Mouse (Mus musculus): ENCODE measurements at regions not wholly inside any gene's neighbourhood (a gene's known extent, or its start where the extent isn't known, plus 50 kb on each side); places are given as distances from the start of the nearest gene placed in this dataset.

DNA sequence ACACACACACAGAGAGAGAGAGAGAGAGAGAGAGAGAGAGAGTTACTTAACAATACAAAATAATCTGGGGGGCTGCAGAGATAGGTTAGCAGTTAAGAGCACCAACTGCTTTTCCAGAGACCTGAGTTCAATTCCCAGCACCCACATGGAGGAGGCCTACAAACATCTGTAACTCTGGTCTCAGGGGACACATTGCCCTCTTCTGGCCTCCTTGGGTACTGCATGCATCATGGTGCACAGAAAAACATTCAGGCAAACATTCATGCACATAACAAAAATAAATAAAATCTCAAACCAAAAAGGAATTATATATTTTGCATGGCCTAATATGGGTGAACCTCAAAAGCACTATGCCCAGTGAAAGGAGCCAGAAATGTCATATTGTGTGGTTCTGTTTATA lies 161.6 kb downstream of the Kit start:
- no peak overlapping the region for H3K4me3 ChIP-seq (ENCODE audit: low read depth, low read length)
- H3K9me3 ChIP-seq (ENCODE audit: control insufficient read depth, low read length) = no peaks in the 10 kb centered on the region
- H3K27me3 ChIP-seq (ENCODE audit: control insufficient read depth, insufficient read depth, low read length) = no peaks in the 10 kb centered on the region
- H3K36me3 ChIP-seq (ENCODE audit: control insufficient read depth, insufficient read depth, low read length) = no peaks in the 10 kb centered on the region
- no peak overlapping the region for H3K9ac ChIP-seq (replicated peaks; ENCODE audit: low read depth, low read length)
- H3K4me2 ChIP-seq (ENCODE audit: low read depth, low read length) = no peak overlapping the region
- H3K27ac ChIP-seq (ENCODE audit: low read depth, low read length) = no peak overlapping the region
- ATAC-seq (ENCODE audit: low read depth) = no peak
- no peaks in the 10 kb centered on the region for H3K4me1 ChIP-seq (ENCODE audit: control insufficient read depth, insufficient read depth, low read length)

DNA sequence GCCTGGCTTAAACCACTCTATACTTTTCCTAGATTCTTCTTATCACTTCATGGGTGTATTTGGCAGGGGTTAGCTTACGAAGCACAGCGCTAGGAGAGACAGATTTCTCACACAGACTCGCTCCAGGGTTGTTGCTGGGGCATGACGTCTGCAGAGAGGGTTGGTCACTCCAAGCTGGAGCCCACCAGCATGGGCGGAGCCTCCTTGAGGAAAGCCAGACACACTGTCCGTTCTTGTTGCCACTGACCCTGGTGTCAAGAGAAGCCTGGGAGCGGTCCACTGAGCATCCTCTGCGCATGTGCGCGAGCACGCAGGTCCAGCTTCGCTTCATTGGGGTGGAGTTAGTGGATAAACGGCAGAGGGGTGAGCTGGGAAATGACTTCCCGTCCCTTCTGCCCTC lies 159.8 kb downstream of the Kit start:
- H3K27me3 ChIP-seq (ENCODE audit: control insufficient read depth, insufficient read depth, low read length) = no peaks in the 10 kb centered on the region
- H3K4me2 ChIP-seq (ENCODE audit: low read depth, low read length) = no peak overlapping the region
- no peaks in the 10 kb centered on the region for H3K36me3 ChIP-seq (ENCODE audit: control insufficient read depth, insufficient read depth, low read length)
- WGBS = 96% methylated on average over 14 of the region's 14 CpGs
- no peaks in the 10 kb centered on the region for H3K9me3 ChIP-seq (ENCODE audit: control insufficient read depth, low read length)
- H3K27ac ChIP-seq (ENCODE audit: low read depth, low read length) = no peak overlapping the region
- no peaks in the 10 kb centered on the region for H3K4me1 ChIP-seq (ENCODE audit: control insufficient read depth, insufficient read depth, low read length)
- H3K4me3 ChIP-seq (ENCODE audit: low read depth, low read length) = no peak overlapping the region
- no peak overlapping the region for H3K9ac ChIP-seq (replicated peaks; ENCODE audit: low read depth, low read length)
- no peak for ATAC-seq (ENCODE audit: low read depth)

DNA sequence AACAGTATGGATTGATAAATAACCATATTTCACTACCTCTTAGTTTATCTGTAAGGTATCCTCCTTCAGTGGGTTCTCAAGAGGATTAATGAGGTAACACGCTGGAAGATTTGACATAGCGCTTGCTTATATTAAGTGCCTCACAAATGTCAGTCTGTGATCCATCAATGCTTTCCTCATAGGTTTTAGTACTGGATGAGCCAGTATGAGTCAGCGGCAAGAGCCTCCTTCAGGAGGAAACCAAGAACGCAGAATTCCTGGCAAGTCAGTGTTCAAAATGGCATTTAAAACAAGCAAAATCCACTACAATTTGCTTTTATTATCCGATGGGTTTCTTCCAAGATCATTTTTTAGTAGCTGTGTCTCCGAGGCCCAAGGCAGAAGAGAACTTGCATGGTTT lies 159.3 kb downstream of the Kit start:
- no peak overlapping the region for H3K9ac ChIP-seq (replicated peaks; ENCODE audit: low read depth, low read length)
- H3K27me3 ChIP-seq (ENCODE audit: control insufficient read depth, insufficient read depth, low read length) = no peaks in the 10 kb centered on the region
- no peak overlapping the region for H3K4me2 ChIP-seq (ENCODE audit: low read depth, low read length)
- WGBS = 96% methylated on average over 6 of the region's 6 CpGs
- no peak for ATAC-seq (ENCODE audit: low read depth)
- H3K9me3 ChIP-seq (ENCODE audit: control insufficient read depth, low read length) = no peaks in the 10 kb centered on the region
- no peak overlapping the region for H3K4me3 ChIP-seq (ENCODE audit: low read depth, low read length)
- H3K27ac ChIP-seq (ENCODE audit: low read depth, low read length) = no peak overlapping the region
- H3K4me1 ChIP-seq (ENCODE audit: control insufficient read depth, insufficient read depth, low read length) = no peaks in the 10 kb centered on the region
- no peaks in the 10 kb centered on the region for H3K36me3 ChIP-seq (ENCODE audit: control insufficient read depth, insufficient read depth, low read length)

DNA sequence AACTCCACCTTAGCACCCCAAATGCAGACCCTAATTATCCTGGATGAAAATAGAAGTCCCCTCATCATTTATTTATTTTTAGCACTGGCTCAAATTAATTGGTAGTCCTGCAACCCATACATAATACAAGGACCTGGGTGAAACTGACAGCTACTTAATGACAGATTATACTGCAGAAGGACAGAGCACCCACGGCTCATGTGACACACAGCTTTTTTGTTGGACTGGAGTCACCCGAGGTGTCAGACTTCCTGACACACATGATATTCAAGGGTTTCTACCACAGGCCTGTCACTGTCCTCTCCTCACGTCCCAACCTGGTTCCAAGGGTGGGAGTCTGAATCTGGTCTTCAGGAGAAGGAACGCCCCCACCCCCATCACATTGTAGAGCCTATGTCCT lies 156.5 kb downstream of the Kit start:
- H3K4me3 ChIP-seq (ENCODE audit: low read depth, low read length) = no peak overlapping the region
- no peak overlapping the region for H3K9ac ChIP-seq (replicated peaks; ENCODE audit: low read depth, low read length)
- WGBS = 85% methylated on average over 4 of the region's 4 CpGs
- no peaks in the 10 kb centered on the region for H3K9me3 ChIP-seq (ENCODE audit: control insufficient read depth, low read length)
- no peak for ATAC-seq (ENCODE audit: low read depth)
- no peaks in the 10 kb centered on the region for H3K27me3 ChIP-seq (ENCODE audit: control insufficient read depth, insufficient read depth, low read length)
- H3K27ac ChIP-seq (ENCODE audit: low read depth, low read length) = no peak overlapping the region
- no peak overlapping the region for H3K4me2 ChIP-seq (ENCODE audit: low read depth, low read length)
- H3K4me1 ChIP-seq (ENCODE audit: control insufficient read depth, insufficient read depth, low read length) = no peaks in the 10 kb centered on the region
- no peaks in the 10 kb centered on the region for H3K36me3 ChIP-seq (ENCODE audit: control insufficient read depth, insufficient read depth, low read length)

DNA sequence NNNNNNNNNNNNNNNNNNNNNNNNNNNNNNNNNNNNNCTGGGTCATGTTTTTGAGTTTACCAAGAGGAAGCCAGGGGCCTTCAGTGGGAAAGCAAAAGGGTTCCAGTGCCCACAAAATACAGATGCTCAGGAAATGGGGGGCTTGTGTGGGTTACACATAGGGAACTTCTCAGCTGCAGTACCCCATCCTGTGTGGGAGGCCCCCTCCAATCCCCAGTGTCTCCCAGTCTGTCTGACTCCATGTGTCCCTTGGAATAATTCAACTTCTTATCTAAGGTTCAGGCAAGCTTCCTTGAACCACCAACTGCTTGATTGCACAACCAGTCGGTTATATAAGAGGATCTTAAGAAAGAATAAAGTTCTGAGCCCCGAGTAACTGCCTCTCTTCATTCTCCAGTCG lies 156.0 kb downstream of the Kit start:
- Histone ChIP-seq H3K9me3 (ENCODE audit: control insufficient read depth, low read length) (no peaks in the 10 kb centered on the region), H3K4me3 (ENCODE audit: low read depth, low read length) (no peak overlapping the region), H3K4me2 (ENCODE audit: low read depth, low read length) (no peak overlapping the region), H3K9ac (replicated peaks; ENCODE audit: low read depth, low read length) (no peak overlapping the region), H3K36me3 (ENCODE audit: control insufficient read depth, insufficient read depth, low read length) (no peaks in the 10 kb centered on the region), H3K27ac (ENCODE audit: low read depth, low read length) (no peak overlapping the region), H3K27me3 (ENCODE audit: control insufficient read depth, insufficient read depth, low read length) (no peaks in the 10 kb centered on the region), H3K4me1 (ENCODE audit: control insufficient read depth, insufficient read depth, low read length) (no peaks in the 10 kb centered on the region)
- no peak for ATAC-seq (ENCODE audit: low read depth)
- 77% methylated on average over 3 of the region's 3 CpGs for WGBS

DNA sequence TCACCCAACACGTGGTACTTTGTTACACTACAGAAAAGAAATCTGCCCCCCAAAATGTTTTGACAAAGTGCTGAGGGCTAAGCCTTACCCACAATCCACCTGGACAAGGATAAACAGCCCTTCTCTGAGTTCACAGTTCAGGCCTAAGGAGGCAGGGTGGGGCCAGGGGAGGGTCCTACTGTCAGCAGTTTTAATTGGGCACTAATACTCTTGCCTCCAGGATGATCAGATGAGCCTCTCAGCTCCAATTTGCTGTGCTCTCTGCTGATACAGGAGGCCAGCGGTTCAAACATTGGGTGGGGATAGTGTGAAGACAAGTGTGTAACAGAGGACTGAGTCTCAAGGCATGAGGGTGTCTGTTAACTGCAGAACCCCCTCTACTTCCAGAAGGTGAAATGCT lies 146.6 kb downstream of the Kit start:
- no peak overlapping the region for H3K27ac ChIP-seq (ENCODE audit: low read depth, low read length)
- WGBS = 87% methylated on average over 2 of the region's 2 CpGs

DNA sequence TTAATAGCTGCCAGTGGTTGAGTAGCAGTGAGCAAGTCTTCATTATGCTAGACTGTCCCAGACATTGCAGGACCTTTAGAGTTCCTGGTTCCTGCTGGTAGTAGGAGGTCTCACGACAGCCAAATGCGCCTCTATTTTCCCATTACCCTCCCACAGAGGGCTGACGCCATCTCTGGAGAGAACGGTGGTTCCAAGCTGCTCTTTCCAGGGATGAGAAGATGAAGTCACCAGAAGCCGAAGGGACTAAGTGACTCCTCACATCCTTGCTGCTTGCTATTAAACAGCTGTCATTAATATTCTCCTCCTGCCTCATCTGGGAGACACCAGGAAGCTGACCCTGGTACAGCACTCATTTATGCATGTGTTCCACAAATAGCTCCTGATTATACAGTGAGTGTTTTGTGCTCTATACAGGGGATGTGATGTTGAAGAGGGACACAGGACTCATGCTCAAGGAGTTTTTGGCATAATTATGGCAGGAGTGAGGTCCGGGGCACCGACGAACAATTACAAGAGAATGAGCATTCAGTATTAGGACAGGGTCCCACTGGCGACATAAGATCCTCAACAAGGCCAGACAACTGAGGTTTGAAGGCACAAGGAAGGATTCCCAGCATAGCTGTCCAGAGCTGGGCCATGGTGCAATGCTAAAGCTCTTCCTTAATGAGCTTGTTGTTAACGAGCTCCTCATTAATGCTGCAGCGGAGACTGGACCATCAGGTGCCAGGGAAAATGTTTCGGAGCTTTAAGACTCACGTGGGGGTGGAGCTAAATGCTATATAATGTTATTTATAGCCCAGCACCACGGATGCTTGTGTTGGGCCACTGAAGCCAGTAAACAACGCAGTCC lies 145.6 kb downstream of the Kit start:
- no peaks in the 10 kb centered on the region for H3K9me3 ChIP-seq (ENCODE audit: control insufficient read depth, low read length)
- peaks cover 7% of the 10 kb centered on the region for H3K4me1 ChIP-seq (ENCODE audit: control insufficient read depth, insufficient read depth, low read length)
- no peak overlapping the region for H3K9ac ChIP-seq (replicated peaks; ENCODE audit: low read depth, low read length)
- no peak overlapping the region for H3K4me3 ChIP-seq (ENCODE audit: low read depth, low read length)
- no peak overlapping the region for H3K27ac ChIP-seq (ENCODE audit: low read depth, low read length)
- H3K36me3 ChIP-seq (ENCODE audit: control insufficient read depth, insufficient read depth, low read length) = no peaks in the 10 kb centered on the region
- H3K4me2 ChIP-seq (ENCODE audit: low read depth, low read length) = no peak overlapping the region
- no peaks in the 10 kb centered on the region for H3K27me3 ChIP-seq (ENCODE audit: control insufficient read depth, insufficient read depth, low read length)
- 53% methylated on average over 15 of the region's 15 CpGs for WGBS
- ATAC-seq (ENCODE audit: low read depth) = peak; percentile 38; the same call in 1 of the 2 replicates

More for the DNA sequence above, 146.6 kb downstream of the Kit start:
- Histone ChIP-seq H3K9me3 (ENCODE audit: control insufficient read depth, low read length) (no peaks in the 10 kb centered on the region), H3K27me3 (ENCODE audit: control insufficient read depth, insufficient read depth, low read length) (no peaks in the 10 kb centered on the region), H3K36me3 (ENCODE audit: control insufficient read depth, insufficient read depth, low read length) (no peaks in the 10 kb centered on the region), H3K4me3 (ENCODE audit: low read depth, low read length) (no peak overlapping the region), H3K9ac (replicated peaks; ENCODE audit: low read depth, low read length) (no peak overlapping the region), H3K4me1 (ENCODE audit: control insufficient read depth, insufficient read depth, low read length) (peaks cover 7% of the 10 kb centered on the region), H3K4me2 (ENCODE audit: low read depth, low read length) (no peak overlapping the region)
- no peak for ATAC-seq (ENCODE audit: low read depth)

DNA sequence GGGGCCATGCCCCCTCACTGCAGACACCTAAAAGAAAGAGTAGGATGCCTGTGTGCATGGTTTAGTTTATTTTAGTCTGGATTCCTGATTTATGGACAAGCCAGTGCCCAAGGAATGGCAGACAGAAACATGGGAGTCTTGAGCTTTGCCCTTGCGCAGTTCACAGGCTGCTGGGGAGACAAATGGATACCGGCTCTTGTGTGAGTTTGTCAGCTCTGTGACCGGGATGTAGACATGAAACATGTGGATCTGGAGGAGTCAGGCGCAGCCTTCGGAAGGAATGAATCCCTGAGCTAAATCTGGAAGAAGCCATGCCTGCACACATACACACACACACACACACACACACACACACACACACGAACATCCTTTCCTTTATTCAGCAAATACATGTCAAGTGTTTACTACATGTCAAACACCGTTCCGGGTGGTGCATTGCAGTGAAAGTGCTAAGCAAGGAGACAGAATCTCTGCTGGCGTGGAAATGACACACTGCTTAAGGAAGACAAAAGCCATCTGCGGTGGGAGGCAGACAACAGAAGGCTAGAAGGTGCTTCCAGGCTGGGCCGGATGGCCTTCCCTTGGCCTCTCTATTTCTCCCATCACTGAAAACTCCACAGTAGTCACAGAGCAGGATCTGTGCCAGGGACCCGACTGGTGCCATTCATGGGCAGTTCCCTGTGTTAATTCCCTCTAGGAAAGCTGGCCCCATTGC lies 144.0 kb downstream of the Kit start:
- H3K27me3 ChIP-seq (ENCODE audit: control insufficient read depth, insufficient read depth, low read length) = no peaks in the 10 kb centered on the region
- H3K4me2 ChIP-seq (ENCODE audit: low read depth, low read length) = no peak overlapping the region
- no peak overlapping the region for H3K4me3 ChIP-seq (ENCODE audit: low read depth, low read length)
- no peak for ATAC-seq (ENCODE audit: low read depth)
- no peak overlapping the region for H3K27ac ChIP-seq (ENCODE audit: low read depth, low read length)
- H3K36me3 ChIP-seq (ENCODE audit: control insufficient read depth, insufficient read depth, low read length) = no peaks in the 10 kb centered on the region
- WGBS = 75% methylated on average over 12 of the region's 12 CpGs
- peaks cover 7% of the 10 kb centered on the region for H3K4me1 ChIP-seq (ENCODE audit: control insufficient read depth, insufficient read depth, low read length)
- no peaks in the 10 kb centered on the region for H3K9me3 ChIP-seq (ENCODE audit: control insufficient read depth, low read length)
- H3K9ac ChIP-seq (replicated peaks; ENCODE audit: low read depth, low read length) = no peak overlapping the region
